Mouse (Mus musculus) testis, adult 2 months (tissue): ENCODE data around the gene Sergef.

Experiments
- CTCF ChIP-seq: fragments of 200-500 bp; IDR thresholded peaks from 2 replicates; pipeline ENCODE4 v1.5.1; 2012; ENCODE audit warnings: low read depth, mild to moderate bottlenecking, inconsistent platforms, low read length, moderate library complexity; ENCODE audit not compliant: control insufficient read depth, insufficient read depth, insufficient replicate concordance
- POLR2A ChIP-seq: fragments of 200-500 bp; IDR thresholded peaks from 2 replicates; pipeline ENCODE4 v1.6.1; 2012; ENCODE audit warnings: low read depth, mild to moderate bottlenecking, inconsistent platforms, low read length, moderate library complexity; ENCODE audit not compliant: control insufficient read depth

GRCm38 (mm10) chr7:46519148-46519547 is 120.5 kb downstream of the Sergef start:
- TF ChIP-seq CTCF: no peak
- no peak for TF ChIP-seq POLR2A
